15 mouse cellular contexts compared by ENCODE assay signal in genomic region chr3:35929406-35929805, GRCm38 (mm10). TPM values are rescaled to one million over a fixed set of nuclear protein-coding genes. Genes with fewer than 3 reads are reported as not detected.
DNase-seq lines count a peak whose midpoint lies in the region; ATAC-seq and TF ChIP-seq lines count a peak whose summit lies in the region.
"Had no signal": no experiment of that assay in that cellular context is flagged by ENCODE, and none has a peak within 500 bp of the region (broad histone marks: within the 10 kb centered on the region; RNA-seq: fewer than 3 reads in every experiment).

No protein-coding gene starts in this region.

- ATAC-seq in heart, postnatal 0 days (ENCODE audit: insufficient read depth, low read depth), result no peak
- no peak for ATAC-seq in liver, embryonic 15.5 days (ENCODE audit: insufficient read depth)
- ATAC-seq: activated CD4-positive, CD25-positive, alpha-beta regulatory T cell, adult 4 months; intestine, postnatal 0 days had no signal

- dilution Hi-C loops in CH12.LX (cut with MboI; ENCODE audit: extremely low pct_ligation_motif_present, extremely low pct_unique_long_range_greater_than_20kb, low sequenced_read_pairs), result no loop called here

- H3K4me2 ChIP-seq in heart, postnatal 0 days (ENCODE audit: low read depth, low read length), result peak overlapping the region; percentile 18; the same call in 1 of the 2 replicates
- 0 out of 2 replicates have a peak overlapping the region, but pooled peaks have one; percentile 71 for H3K4me2 ChIP-seq in CH12.LX (ENCODE audit: insufficient read depth, low read depth, poor library complexity, severe bottlenecking)
- H3K4me2 ChIP-seq in liver, embryonic 15.5 days, result peak overlapping the region; percentile 63
- H3K4me2 ChIP-seq: hindbrain, embryonic 13.5 days; neural tube, embryonic 12.5 days had no signal

- H3K79me2 ChIP-seq in CH12.LX (replicated peaks; ENCODE audit: control insufficient read depth, extremely low read depth, insufficient read depth, poor library complexity, severe bottlenecking), result peaks cover 58% of the 10 kb centered on the region

- DNase-seq in heart, postnatal 0 days (ENCODE audit: low spot score), result no peak
- no peak for DNase-seq in heart, postnatal 36 days
- DNase-seq in CH12.LX (ENCODE audit: extremely low read depth) (no peak), MN1 (ENCODE audit: low spot score) (no peak)
- peak; percentile 68 for DNase-seq in brain, adult 2 months (ENCODE audit: low read depth, low spot score)
- no peak for DNase-seq in urinary bladder, postnatal 25 days (ENCODE audit: low spot score)
- DNase-seq: cerebellum, postnatal 14 days; left cerebral cortex, postnatal 4 days; lung, adult 2 months had no signal

- in situ Hi-C loops in CH12.LX (cut with MboI; ENCODE audit: low pct_ligation_motif_present, low pct_unique_long_range_greater_than_20kb, low sequenced_read_pairs), result no loop called here

- 20% methylated on average over 3 of the region's 3 CpGs for WGBS in heart, postnatal 0 days
- WGBS in liver, embryonic 15.5 days (ENCODE audit: insufficient replicate concordance), result 16% methylated on average over 3 of the region's 3 CpGs

- H3K4me1 ChIP-seq in heart, postnatal 0 days (ENCODE audit: control insufficient read depth, insufficient read depth), result peaks cover 26% of the 10 kb centered on the region
- H3K4me1 ChIP-seq in CH12.LX (ENCODE audit: control insufficient read depth in 1 of 2, insufficient read depth in 2 of 2), result peaks cover 3 to 36% of the 10 kb centered on the region in 2 experiments; a peak in 3 of 4 replicates
- peaks cover 59% of the 10 kb centered on the region for H3K4me1 ChIP-seq in liver, embryonic 15.5 days (replicated peaks)

- peak overlapping the region; percentile 31; the same call in 1 of the 2 replicates for H3K27ac ChIP-seq in heart, postnatal 0 days (ENCODE audit: low read depth)
- H3K27ac ChIP-seq in CH12.LX (ENCODE audit: insufficient read depth, low read depth), result no peak overlapping the region
- peak overlapping the region; percentile 82 for H3K27ac ChIP-seq in liver, embryonic 15.5 days (replicated peaks)
- H3K27ac ChIP-seq: hindbrain, embryonic 13.5 days; kidney, postnatal 0 days; neural tube, embryonic 12.5 days had no signal

- no peak overlapping the region for H3K9ac ChIP-seq in heart, postnatal 0 days (replicated peaks; ENCODE audit: low read depth, low read length)
- H3K9ac ChIP-seq in CH12.LX (ENCODE audit: insufficient read depth, low read depth), result no peak overlapping the region; the same call in 1 of the 2 replicates
- 0 out of 2 replicates have a peak overlapping the region, but pooled peaks have one; percentile 45 for H3K9ac ChIP-seq in liver, embryonic 15.5 days
- H3K9ac ChIP-seq: hindbrain, embryonic 13.5 days; neural tube, embryonic 12.5 days had no signal

- TF ChIP-seq POLR2A in CH12.LX (IDR thresholded peaks at IDR 0.05; ENCODE audit: low read depth, low read length), result no peak

- no peak for TF ChIP-seq CTCF in heart, postnatal 0 days (IDR thresholded peaks at IDR 0.05; ENCODE audit: low read depth)
- no peak for TF ChIP-seq CTCF in CH12.LX (conservative IDR thresholded peaks at IDR 0.05 in 1 of 2, IDR thresholded peaks at IDR 0.05 in 1 of 2; ENCODE audit: low read depth in 2 of 2, low read length in 2 of 2)

- no peak for TF ChIP-seq EP300 in heart, postnatal 0 days (IDR thresholded peaks at IDR 0.05; ENCODE audit: low read depth)
- TF ChIP-seq EP300 in CH12.LX (IDR thresholded peaks at IDR 0.05; ENCODE audit: low read length), result no peak

- H3K36me3 ChIP-seq in heart, postnatal 0 days (replicated peaks; ENCODE audit: control insufficient read depth, insufficient read depth, low read length), result no peaks in the 10 kb centered on the region
- H3K36me3 ChIP-seq in CH12.LX (replicated peaks in 1 of 2; ENCODE audit: control insufficient read depth in 1 of 2, insufficient read depth in 1 of 2, low read length in 1 of 2), result peaks cover 0 to 11% of the 10 kb centered on the region in 2 experiments
- no peaks in the 10 kb centered on the region for H3K36me3 ChIP-seq in liver, embryonic 15.5 days (replicated peaks)
- H3K36me3 ChIP-seq: hindbrain, embryonic 13.5 days; neural tube, embryonic 12.5 days had no signal

- intact Hi-C loops in heart, postnatal 36 days (cut with DNase I), result no loop called here

- H3K4me3 ChIP-seq in heart, postnatal 0 days (ENCODE audit: low read depth, low read length), result no peak overlapping the region
- H3K4me3 ChIP-seq in CH12.LX (replicated peaks in 1 of 3; ENCODE audit: low read depth in 2 of 3, low read length in 2 of 3, poor library complexity in 1 of 3), result peak overlapping the region in 2 of 3 experiments; percentile 21 to 39
- peak overlapping the region; percentile 43 for H3K4me3 ChIP-seq in liver, embryonic 15.5 days (replicated peaks)
- H3K4me3 ChIP-seq: hindbrain, embryonic 13.5 days; neural tube, embryonic 12.5 days had no signal

- no peaks in the 10 kb centered on the region for H3K9me3 ChIP-seq in heart, postnatal 0 days (replicated peaks; ENCODE audit: control insufficient read depth, low read length)
- no peaks in the 10 kb centered on the region for H3K9me3 ChIP-seq in CH12.LX (replicated peaks; ENCODE audit: low read length)
- no peaks in the 10 kb centered on the region for H3K9me3 ChIP-seq in liver, embryonic 15.5 days (replicated peaks)
- H3K9me3 ChIP-seq: hindbrain, embryonic 13.5 days; neural tube, embryonic 12.5 days had no signal

- no peaks in the 10 kb centered on the region for H3K27me3 ChIP-seq in heart, postnatal 0 days (ENCODE audit: control insufficient read depth, insufficient read depth, low read length)
- no peaks in the 10 kb centered on the region for H3K27me3 ChIP-seq in CH12.LX (replicated peaks)
- no peaks in the 10 kb centered on the region for H3K27me3 ChIP-seq in liver, embryonic 15.5 days
- H3K27me3 ChIP-seq: hindbrain, embryonic 13.5 days; neural tube, embryonic 12.5 days had no signal

- no peak for TF ChIP-seq RAD21 in CH12.LX (IDR thresholded peaks at IDR 0.05; ENCODE audit: low read depth, low read length)

TF ChIP-seq in CH12.LX, 34 proteins besides CTCF, POLR2A, EP300 and RAD21:
- TF ChIP-seq JUN (IDR thresholded peaks at IDR 0.05; ENCODE audit: insufficient read depth, low read depth, low read length) (no peak), MAFK (IDR thresholded peaks at IDR 0.05; ENCODE audit: insufficient replicate concordance, low read length) (no peak), KAT2A (IDR thresholded peaks at IDR 0.05; ENCODE audit: insufficient replicate concordance, low read length) (no peak), PAX5 (IDR thresholded peaks at IDR 0.05; ENCODE audit: low read length) (no peak), ZNF384 (IDR thresholded peaks at IDR 0.05; ENCODE audit: low read depth, low read length) (no peak), IRF4 (IDR thresholded peaks at IDR 0.05; ENCODE audit: low read depth, low read length) (no peak), MEF2A (IDR thresholded peaks at IDR 0.05; ENCODE audit: borderline replicate concordance, low read depth, low read length) (no peak), ZMIZ1 (IDR thresholded peaks at IDR 0.05; ENCODE audit: low read depth, low read length) (no peak), UBTF (IDR thresholded peaks at IDR 0.05; ENCODE audit: low read depth, low read length) (no peak), CHD2 (IDR thresholded peaks at IDR 0.05; ENCODE audit: low read length) (no peak), HCFC1 (IDR thresholded peaks at IDR 0.05; ENCODE audit: low read depth, low read length) (no peak)

RNA-seq across cellular contexts. Expression of gene Dcun1d1, which starts 7.8 kb away (rescaled TPM):
- 27.2 and 72.9 TPM in 2 replicates for total RNA-seq in heart, postnatal 0 days (2014; rRNA removed; ENCODE audit: low replicate concordance)
- 88.9 and 92.8 TPM in 2 replicates for polyA plus RNA-seq in heart, postnatal 0 days (2015; fragmentation: Nextera tagmentation; extraction: Ambion mirVana)
- 10 to 100 TPM; 52.6 to 60.9 TPM for total RNA-seq in heart, postnatal 36 days (2021)
- total RNA-seq in CH12.LX (2012; rRNA removed) (32.6 and 38.9 TPM in 2 replicates), CH12.LX (2014; rRNA removed) (72.4 and 86.0 TPM in 2 replicates)
- 42.3 and 55.2 TPM in 2 replicates for polyA plus RNA-seq in CH12.LX (2012; ENCODE audit: insufficient read length, low read depth)
- polyA plus RNA-seq in liver, embryonic 15.5 days (2015; fragmentation: Nextera tagmentation; extraction: Ambion mirVana), result 85.6 and 91.5 TPM in 2 replicates

Comparison
In these comparisons a context has a peak if more than half of its experiments do, and no peak if none do; other contexts are left out.
1. H3K4me2 ChIP-seq: peak in every context shown above with its lines; median percentile 71 in CH12.LX; 63 in liver, embryonic 15.5 days; 18 in heart, postnatal 0 days.